Mouse (Mus musculus) small intestine, adult 2 months (tissue): Measurements from ENCODE around the gene Slc30a6.

ENCODE experiments used
- CTCF ChIP-seq: fragments of 200-500 bp; IDR thresholded peaks from 2 replicates; pipeline ENCODE4 v1.5.1; 2012; ENCODE audit warnings: low read depth, mild to moderate bottlenecking, control low read depth, inconsistent platforms, low read length, moderate library complexity, mixed read lengths; ENCODE audit not compliant: insufficient replicate concordance, insufficient read length; ENCODE audit errors: extremely low read depth
- POLR2A ChIP-seq: fragments of 200-500 bp; IDR thresholded peaks from 2 replicates; pipeline ENCODE4 v1.6.1; 2012; ENCODE audit warnings: low read depth, mild to moderate bottlenecking, control low read depth, inconsistent platforms, low read length, moderate library complexity

DNA sequence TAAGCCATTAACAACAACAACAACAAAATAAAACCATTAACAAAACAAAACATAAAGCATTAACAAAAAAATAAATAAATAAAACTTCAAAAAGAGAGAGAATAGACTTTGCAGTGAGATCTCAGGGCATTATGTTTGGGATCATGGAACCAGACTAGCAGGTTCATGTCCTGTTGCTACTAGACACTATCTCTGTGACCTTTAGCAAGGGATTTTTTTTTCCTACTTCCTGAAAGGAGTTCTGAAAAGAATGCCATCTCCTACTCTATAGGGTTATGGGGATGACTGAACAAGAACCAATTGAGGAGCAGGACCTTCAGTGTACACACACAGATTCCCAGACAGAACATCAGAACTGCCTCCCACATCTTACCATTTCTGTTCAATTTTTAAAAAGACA lies 68.1 kb downstream of the Slc30a6 start:
- TF ChIP-seq CTCF (no peak), POLR2A (no peak)
